Comparison of ENCODE assay signal across 8 mouse cellular contexts in the genomic region with DNA sequence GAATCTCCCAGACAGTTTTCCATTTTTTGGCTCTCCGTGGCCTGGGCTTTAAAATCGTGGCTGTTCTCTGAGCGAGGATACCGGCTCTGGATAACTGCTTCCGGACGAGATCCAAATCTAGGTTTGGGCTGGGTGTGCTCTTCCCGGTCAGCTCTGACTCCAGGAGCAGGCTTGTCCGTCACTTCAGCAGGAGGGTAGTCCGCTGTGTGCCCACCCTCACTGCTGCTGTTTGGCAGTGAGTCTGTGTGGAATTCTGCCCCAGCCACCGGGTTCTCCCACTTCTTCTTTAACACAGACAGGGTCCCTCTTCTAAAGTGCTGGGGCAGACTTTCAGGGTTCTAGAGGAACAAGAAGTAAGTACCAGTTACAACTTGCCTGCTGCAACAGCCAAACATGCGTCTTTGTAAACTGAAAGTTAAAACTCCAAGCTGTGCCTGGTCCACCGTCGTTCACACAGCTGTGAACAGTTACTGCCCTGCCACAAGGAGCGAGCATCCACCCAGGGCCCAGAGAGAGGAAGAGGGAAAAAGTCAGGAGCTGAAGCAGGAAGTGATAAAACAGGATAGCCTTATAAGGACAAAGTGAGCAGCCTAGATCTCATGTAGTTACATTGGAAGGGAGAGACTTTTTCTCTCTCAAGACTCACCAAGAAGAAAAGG. TPM values are rescaled to one million over a fixed set of nuclear protein-coding genes. Genes with fewer than 3 reads are reported as not detected.
A peak's percentile ranks its signal among the peaks of the same experiment; 100 is the strongest.
DNase-seq lines count a peak whose midpoint lies in the region; ATAC-seq and TF ChIP-seq lines count a peak whose summit lies in the region.

No protein-coding gene starts in this region.

- peak; percentile 66 for ATAC-seq in Patski
- peak; percentile 63 for ATAC-seq in embryonic facial prominence, embryonic 15.5 days (ENCODE audit: insufficient number of reproducible peaks, low FRiP score, low TSS enrichment, low read depth)
- ATAC-seq in heart, embryonic 16.5 days (replicated peaks; ENCODE audit: extremely low read depth, insufficient read depth, low FRiP score): peak; percentile 74
- ATAC-seq in limb, embryonic 12.5 days (ENCODE audit: insufficient number of reproducible peaks, insufficient read depth, low FRiP score, low TSS enrichment, low read depth): peak; percentile 72
- no peak for ATAC-seq in midbrain, embryonic 13.5 days

- peak overlapping the region; percentile 49 for H3K4me2 ChIP-seq in embryonic facial prominence, embryonic 15.5 days (replicated peaks)
- peak overlapping the region; percentile 81 for H3K4me2 ChIP-seq in heart, embryonic 16.5 days (ENCODE audit: low read depth, low read length)
- H3K4me2 ChIP-seq in limb, embryonic 12.5 days: peak overlapping the region; percentile 73
- H3K4me2 ChIP-seq in midbrain, embryonic 13.5 days (replicated peaks): peak overlapping the region; percentile 40

- H3K9ac ChIP-seq in embryonic facial prominence, embryonic 15.5 days: peak overlapping the region; percentile 74
- H3K9ac ChIP-seq in heart, embryonic 16.5 days (ENCODE audit: low read length): peak overlapping the region; percentile 84
- peak overlapping the region; percentile 83 for H3K9ac ChIP-seq in limb, embryonic 12.5 days (replicated peaks)
- no peak overlapping the region for H3K9ac ChIP-seq in midbrain, embryonic 13.5 days (replicated peaks)

- CTCF ChIA-PET in Patski (lab: Charles Lee): interaction anchor here (0.9 to 2.0 kb wide), 5 partner anchors 14 to 94 kb away, joined by 3 to 7 read pairs (median 4); a partner anchor contains a TSS

- no peaks in the 10 kb centered on the region for H3K27me3 ChIP-seq in Patski
- H3K27me3 ChIP-seq in embryonic facial prominence, embryonic 15.5 days: no peaks in the 10 kb centered on the region
- H3K27me3 ChIP-seq in heart, embryonic 16.5 days (ENCODE audit: control insufficient read depth, insufficient read depth, low read length): no peaks in the 10 kb centered on the region
- no peaks in the 10 kb centered on the region for H3K27me3 ChIP-seq in limb, embryonic 12.5 days
- no peaks in the 10 kb centered on the region for H3K27me3 ChIP-seq in midbrain, embryonic 13.5 days

- in situ Hi-C loops in Patski (cut with MboI; ENCODE audit: low pct_unique_long_range_greater_than_20kb): no loop called here

- 5% methylated on average over 14 of the region's 14 CpGs for WGBS in embryonic facial prominence, embryonic 15.5 days
- 12% methylated on average over 14 of the region's 14 CpGs for WGBS in heart, embryonic 16.5 days
- WGBS in limb, embryonic 12.5 days: 12% methylated on average over 14 of the region's 14 CpGs
- WGBS in midbrain, embryonic 13.5 days: 78% methylated on average over 14 of the region's 14 CpGs

- no peaks in the 10 kb centered on the region for H3K9me3 ChIP-seq in embryonic facial prominence, embryonic 15.5 days (replicated peaks)
- H3K9me3 ChIP-seq in heart, embryonic 16.5 days (replicated peaks; ENCODE audit: control insufficient read depth, low read length): peaks cover 3% of the 10 kb centered on the region; the same call in 1 of the 2 replicates
- H3K9me3 ChIP-seq in limb, embryonic 12.5 days: 0 out of 2 replicates have a peak, but pooled peaks cover 3% of the 10 kb centered on the region
- H3K9me3 ChIP-seq in midbrain, embryonic 13.5 days: no peaks in the 10 kb centered on the region

- DNase-seq in Patski (ENCODE audit: low read depth, low spot score): no peak
- DNase-seq in frontal cortex, adult 2 months (ENCODE audit: extremely low spot score in 1 of 2, low spot score in 1 of 2): no peak
- DNase-seq in thymus, postnatal 10 days (ENCODE audit: low spot score in 2 of 2): no peak
- DNase-seq in layer of hippocampus, adult 9-11 months: no peak

- H3K36me3 ChIP-seq in embryonic facial prominence, embryonic 15.5 days: peaks cover 18% of the 10 kb centered on the region
- H3K36me3 ChIP-seq in heart, embryonic 16.5 days (ENCODE audit: control insufficient read depth, insufficient read depth): peaks cover 12% of the 10 kb centered on the region
- peaks cover 22% of the 10 kb centered on the region for H3K36me3 ChIP-seq in limb, embryonic 12.5 days
- H3K36me3 ChIP-seq in midbrain, embryonic 13.5 days: no peaks in the 10 kb centered on the region

- TF ChIP-seq CTCF in Patski (IDR thresholded peaks at IDR 0.05): no peak

- peak overlapping the region; percentile 53 for H3K4me3 ChIP-seq in embryonic facial prominence, embryonic 15.5 days (replicated peaks)
- peak overlapping the region; percentile 63 for H3K4me3 ChIP-seq in heart, embryonic 16.5 days (ENCODE audit: low read length)
- peak overlapping the region; percentile 66 for H3K4me3 ChIP-seq in limb, embryonic 12.5 days (replicated peaks)
- H3K4me3 ChIP-seq in midbrain, embryonic 13.5 days (replicated peaks): peak overlapping the region; percentile 11

- H3K4me1 ChIP-seq in embryonic facial prominence, embryonic 15.5 days: peaks cover 23% of the 10 kb centered on the region
- H3K4me1 ChIP-seq in heart, embryonic 16.5 days (ENCODE audit: control insufficient read depth, insufficient read depth, low read length): peaks cover 14% of the 10 kb centered on the region
- H3K4me1 ChIP-seq in limb, embryonic 12.5 days (replicated peaks): peaks cover 23% of the 10 kb centered on the region
- H3K4me1 ChIP-seq in midbrain, embryonic 13.5 days (replicated peaks): peaks cover 38% of the 10 kb centered on the region

- POLR2A ChIA-PET in Patski (lab: Charles Lee): interaction anchor here (0.8 to 2.0 kb wide), 5 partner anchors 9 to 82 kb away, joined by 3 to 6 read pairs (median 4); no protein-coding TSS in a partner anchor

- peak overlapping the region; percentile 94 for H3K27ac ChIP-seq in embryonic facial prominence, embryonic 15.5 days (replicated peaks)
- H3K27ac ChIP-seq in heart, embryonic 16.5 days (ENCODE audit: low read length): peak overlapping the region; percentile 92
- H3K27ac ChIP-seq in limb, embryonic 12.5 days: peak overlapping the region; percentile 100
- peak overlapping the region; percentile 87 for H3K27ac ChIP-seq in midbrain, embryonic 13.5 days

RNA-seq across cellular contexts. Expression of a gene that starts 47.1 kb away (rescaled TPM):
- 83.3 TPM for polyA plus RNA-seq in Patski (2021)
- polyA plus RNA-seq in embryonic facial prominence, embryonic 15.5 days (2015; fragmentation: Nextera tagmentation; extraction: Ambion mirVana): 73.7 and 78.3 TPM in 2 replicates
- 50.7 and 51.6 TPM in 2 replicates for polyA plus RNA-seq in heart, embryonic 16.5 days (2015; fragmentation: Nextera tagmentation; extraction: Ambion mirVana)
- 73.3 and 78.0 TPM in 2 replicates for polyA plus RNA-seq in limb, embryonic 12.5 days (2016; fragmentation: Nextera tagmentation; extraction: Ambion mirVana)
- polyA plus RNA-seq in midbrain, embryonic 13.5 days (2015; fragmentation: Nextera tagmentation; extraction: Ambion mirVana): 58.4 and 61.1 TPM in 2 replicates
- polyA plus RNA-seq in frontal cortex, adult 2 months (2012; rRNA removed): 45.7 and 48.0 TPM in 2 replicates

RNA-seq across cellular contexts. Expression of a gene that starts 55.5 kb away (rescaled TPM):
- polyA plus RNA-seq in Patski (2021): 140 TPM
- polyA plus RNA-seq in embryonic facial prominence, embryonic 15.5 days (2015; fragmentation: Nextera tagmentation; extraction: Ambion mirVana): 87.1 and 90.8 TPM in 2 replicates
- polyA plus RNA-seq in heart, embryonic 16.5 days (2015; fragmentation: Nextera tagmentation; extraction: Ambion mirVana): 19.9 TPM in 2 replicates
- 79.4 and 86.4 TPM in 2 replicates for polyA plus RNA-seq in limb, embryonic 12.5 days (2016; fragmentation: Nextera tagmentation; extraction: Ambion mirVana)
- 17.1 and 17.2 TPM in 2 replicates for polyA plus RNA-seq in midbrain, embryonic 13.5 days (2015; fragmentation: Nextera tagmentation; extraction: Ambion mirVana)
- polyA plus RNA-seq in frontal cortex, adult 2 months (2012; rRNA removed): 16.4 and 17.6 TPM in 2 replicates

Comparison
In these comparisons a context has a peak if more than half of its experiments do, and no peak if none do; other contexts are left out.
1. H3K4me3 ChIP-seq: peak in every context shown above with its lines; median percentile 66 in limb, embryonic 12.5 days; 63 in heart, embryonic 16.5 days; 53 in embryonic facial prominence, embryonic 15.5 days; 11 in midbrain, embryonic 13.5 days.